Mouse (Mus musculus) midbrain, embryonic 14.5 days (tissue): ENCODE measurements at regions not wholly inside any gene's neighbourhood (a gene's known extent, or its start where the extent isn't known, plus 50 kb on each side); places are given as distances from the start of the nearest gene placed in this dataset.

Experiments used
- ATAC-seq: fragments of 200-750 bp; cut with Nextera tagmentation; 2 replicates; pipeline ENCODE4 v1.8.0; 2017; ENCODE audit warnings: moderate number of reproducible peaks, moderate library complexity; ENCODE audit not compliant: low FRiP score, low TSS enrichment
- DNase-seq: peaks from one replicate; pipeline ENCODE4 v3.0.0-alpha.2; 2015
- H3K27ac ChIP-seq: fragments of 300-500 bp; sonication (generic); replicated peaks from 2 replicates; pipeline ENCODE4 v1.5.1; 2014; ENCODE audit warnings: mild to moderate bottlenecking, low read depth, low read length, moderate library complexity
- H3K27me3 ChIP-seq: fragments of 300-500 bp; sonication (generic); 2 replicates; pipeline ENCODE4 v1.6.1; 2014; ENCODE audit warnings: low read length, control low read depth, mixed read lengths; ENCODE audit not compliant: control insufficient read depth, insufficient read depth
- H3K36me3 ChIP-seq: fragments of 300-500 bp; sonication (generic); 2 replicates; pipeline ENCODE4 v1.6.1; 2014; ENCODE audit warnings: low read length, control low read depth; ENCODE audit not compliant: control insufficient read depth, insufficient read depth
- H3K4me1 ChIP-seq: fragments of 300-500 bp; sonication (generic); 2 replicates; pipeline ENCODE4 v1.6.1; 2014; ENCODE audit warnings: mild to moderate bottlenecking, antibody characterized with exemption, low read length, control low read depth; ENCODE audit not compliant: control insufficient read depth, insufficient read depth
- H3K4me2 ChIP-seq: fragments of 300-500 bp; sonication (generic); 2 replicates; pipeline ENCODE4 v1.6.1; 2014; ENCODE audit warnings: mild to moderate bottlenecking, low read length, moderate library complexity
- H3K4me3 ChIP-seq: fragments of 300-500 bp; sonication (generic); replicated peaks from 2 replicates; pipeline ENCODE4 v1.5.1; 2014; ENCODE audit warnings: low read depth, low read length
- H3K9ac ChIP-seq: fragments of 300-500 bp; sonication (generic); replicated peaks from 2 replicates; pipeline ENCODE4 v1.6.1; 2014; ENCODE audit warnings: mild to moderate bottlenecking, low read length, moderate library complexity
- H3K9me3 ChIP-seq: fragments of 300-500 bp; sonication (generic); 2 replicates; pipeline ENCODE4 v1.6.1; 2016; ENCODE audit warnings: low read length, control low read depth, mixed read lengths; ENCODE audit not compliant: control insufficient read depth
- WGBS: fragments of 180-500 bp; shearing (Covaris S2); extraction: QIAGEN DNeasy Blood & Tissue Kit; methylation state at CpG from one replicate; pipeline ENCODE4 v1.1.7; 2014; 5-methylcytosine and 5-hydroxymethylcytosine counted together

DNA sequence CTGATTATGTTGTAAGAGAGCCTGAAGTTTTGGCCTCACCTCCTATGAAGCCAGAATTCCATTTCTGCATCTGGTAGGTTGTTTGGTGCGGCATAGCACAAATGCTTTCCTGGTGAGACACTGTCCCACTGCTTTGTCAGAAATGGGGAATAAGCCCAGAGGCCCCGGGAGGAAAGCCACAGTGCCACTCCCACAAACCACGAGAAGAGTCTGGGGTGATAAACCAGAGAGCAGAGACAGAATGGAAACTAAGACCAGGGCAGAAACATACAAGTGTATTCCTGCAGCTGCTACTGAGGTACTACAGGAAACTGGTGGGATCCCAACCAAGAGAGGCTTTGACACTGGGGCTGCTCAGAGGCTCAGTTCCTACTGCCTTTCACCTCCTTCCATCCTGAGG, 123.6 kb downstream of the Cyp26a1 start:
- ATAC-seq: no peak
- Histone ChIP-seq H3K4me3 (no peak overlapping the region), H3K9ac (no peak overlapping the region), H3K36me3 (no peaks in the 10 kb centered on the region), H3K4me1 (no peaks in the 10 kb centered on the region), H3K4me2 (no peak overlapping the region), H3K27ac (no peak overlapping the region), H3K9me3 (no peaks in the 10 kb centered on the region), H3K27me3 (no peaks in the 10 kb centered on the region)
- DNase-seq: no peak
- 61% methylated on average over 3 of the region's 3 CpGs for WGBS

DNA sequence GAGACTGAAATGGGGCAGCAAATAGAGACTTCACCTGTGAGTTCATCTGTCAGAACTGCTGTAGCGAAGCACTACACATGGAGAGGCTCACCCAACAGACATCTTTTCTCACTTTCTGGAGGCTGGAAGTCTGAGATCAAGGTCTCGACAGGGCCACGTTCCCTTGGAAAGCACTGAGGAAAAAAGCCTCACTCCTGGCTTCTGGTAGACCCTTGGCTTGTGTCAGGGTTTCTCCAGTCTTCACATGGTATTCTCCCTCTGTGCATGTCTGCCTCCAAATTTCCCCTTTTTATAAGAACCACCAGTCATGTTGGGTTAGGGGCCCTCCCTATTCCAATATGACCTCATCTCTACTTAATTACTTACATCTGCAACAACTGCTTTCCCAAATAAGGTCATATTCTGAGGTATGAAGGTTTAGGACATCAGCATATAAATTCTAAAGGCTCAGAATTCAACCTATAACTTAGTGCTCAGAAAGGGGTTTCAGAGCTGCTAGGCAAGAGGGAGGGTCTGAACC, 124.1 kb downstream of the Cyp26a1 start:
- Histone ChIP-seq H3K4me1 (no peaks in the 10 kb centered on the region), H3K4me3 (no peak overlapping the region), H3K9ac (no peak overlapping the region), H3K4me2 (no peak overlapping the region), H3K27ac (no peak overlapping the region), H3K9me3 (no peaks in the 10 kb centered on the region), H3K27me3 (no peaks in the 10 kb centered on the region), H3K36me3 (no peaks in the 10 kb centered on the region)
- WGBS: 93% methylated on average over 3 of the region's 3 CpGs
- DNase-seq: no peak
- ATAC-seq: no peak

DNA sequence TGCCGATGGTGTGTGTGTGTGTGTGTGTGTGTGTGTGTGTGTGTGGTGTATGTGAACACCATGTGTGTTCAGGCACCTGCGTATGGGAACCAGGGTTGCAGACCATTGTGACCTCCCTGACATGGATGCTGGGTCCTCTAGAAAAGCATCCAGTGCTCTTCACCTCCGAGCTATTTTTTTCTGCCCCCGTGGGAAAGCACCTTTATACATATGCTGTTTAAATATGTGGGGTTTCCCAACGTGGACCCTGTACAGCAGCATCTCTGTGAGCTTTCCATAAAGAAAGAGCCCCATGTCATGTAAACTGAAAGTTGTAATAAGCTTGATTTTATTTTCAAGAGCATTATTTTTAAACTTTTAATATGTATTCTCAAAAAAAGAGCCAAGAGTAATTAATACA, 126.6 kb downstream of the Cyp26a1 start:
- Histone ChIP-seq H3K36me3 (no peaks in the 10 kb centered on the region), H3K4me2 (no peak overlapping the region), H3K9ac (no peak overlapping the region), H3K4me3 (no peak overlapping the region), H3K27ac (no peak overlapping the region), H3K9me3 (no peaks in the 10 kb centered on the region), H3K4me1 (no peaks in the 10 kb centered on the region), H3K27me3 (no peaks in the 10 kb centered on the region)
- 88% methylated on average over 5 of the region's 5 CpGs for WGBS
- ATAC-seq: no peak
- no peak for DNase-seq

DNA sequence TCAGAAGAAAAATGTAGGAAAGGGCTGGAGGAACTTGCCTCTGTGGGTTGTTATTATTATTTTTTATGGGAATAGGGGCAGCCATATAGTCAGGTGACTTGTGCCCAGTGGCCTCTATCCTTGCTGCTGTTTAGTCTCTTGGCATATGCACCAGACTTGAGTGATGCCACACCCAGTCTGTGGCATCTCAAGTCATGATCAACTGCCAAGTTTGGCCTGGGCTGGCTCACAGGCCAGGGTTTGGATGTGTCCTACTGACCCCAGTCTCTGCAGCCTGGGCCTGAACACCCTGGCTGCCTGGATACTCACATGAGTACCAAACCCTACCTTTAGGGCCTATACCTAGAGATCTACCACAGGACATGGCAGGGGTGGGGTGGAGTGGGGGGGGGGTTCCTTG, 133.8 kb downstream of the Cyp26a1 start:
- no peak overlapping the region for H3K4me2 ChIP-seq
- no peak for ATAC-seq
- no peak overlapping the region for H3K9ac ChIP-seq
- no peak overlapping the region for H3K4me3 ChIP-seq
- H3K4me1 ChIP-seq: no peaks in the 10 kb centered on the region
- no peaks in the 10 kb centered on the region for H3K27me3 ChIP-seq
- H3K36me3 ChIP-seq: no peaks in the 10 kb centered on the region
- DNase-seq: no peak
- H3K27ac ChIP-seq: no peak overlapping the region
- H3K9me3 ChIP-seq: no peaks in the 10 kb centered on the region

DNA sequence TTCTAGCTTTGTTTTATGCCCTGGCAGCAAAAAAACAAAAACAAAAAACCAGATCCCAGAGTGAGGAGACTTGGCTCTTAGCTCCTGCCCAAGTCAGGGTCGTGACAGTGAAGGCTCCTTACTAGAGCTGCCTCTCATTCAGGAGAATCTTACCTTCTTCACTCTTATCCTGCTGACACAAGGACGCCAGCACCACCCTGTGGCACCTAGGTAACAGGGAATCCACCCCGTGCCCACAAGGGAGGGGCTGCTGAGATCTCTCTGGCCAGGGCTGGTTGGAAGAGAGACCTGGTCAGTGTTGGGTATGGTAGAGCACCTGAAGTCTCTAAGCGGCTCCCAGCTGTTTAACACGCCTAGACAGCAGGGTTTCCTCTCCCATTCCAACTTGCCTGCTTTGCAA, 139.3 kb downstream of the Cyp26a1 start:
- no peak overlapping the region for H3K27ac ChIP-seq
- no peak overlapping the region for H3K4me3 ChIP-seq
- H3K4me2 ChIP-seq: no peak overlapping the region
- no peaks in the 10 kb centered on the region for H3K36me3 ChIP-seq
- H3K9me3 ChIP-seq: no peaks in the 10 kb centered on the region
- ATAC-seq (no peak), DNase-seq (no peak)
- H3K9ac ChIP-seq: no peak overlapping the region
- H3K4me1 ChIP-seq: no peaks in the 10 kb centered on the region
- no peaks in the 10 kb centered on the region for H3K27me3 ChIP-seq
- 61% methylated on average over 5 of the region's 5 CpGs for WGBS
